Mouse (Mus musculus): Measurements from ENCODE around the gene Ghdc. TPM values are rescaled to one million over a fixed set of nuclear protein-coding genes. Genes with fewer than 3 reads are reported as not detected.

Gene Ghdc
- polyA plus RNA-seq, 1 experiment from 2014 or later = 3.8 TPM

DNA sequence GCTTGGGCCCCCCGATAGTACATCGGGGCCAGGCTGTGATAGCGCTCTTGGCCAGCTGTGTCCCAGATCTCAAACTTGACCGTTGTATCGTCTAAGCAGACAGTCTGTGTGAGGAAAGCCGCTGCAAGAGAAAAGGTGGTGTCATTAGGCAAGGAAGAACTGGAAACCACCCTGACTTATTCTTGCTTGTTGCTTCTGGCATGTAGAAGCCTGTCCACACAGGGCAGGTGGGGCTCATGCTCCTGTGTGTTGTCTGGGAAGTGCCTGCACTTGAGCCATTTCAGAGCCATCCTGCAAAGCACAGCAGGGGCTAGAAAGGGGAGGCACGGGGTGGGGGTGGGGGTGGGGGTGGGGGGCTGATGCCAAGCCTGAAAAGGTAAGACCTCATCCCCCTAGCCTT is 52.3 kb downstream of the Ghdc start:
- WGBS (ENCODE audit: insufficient replicate concordance) = 86% methylated on average over 7 of the region's 7 CpGs
- Histone ChIP-seq H3K4me2 (no peak overlapping the region), H3K4me3 (ENCODE audit: low read depth, low read length) (no peak overlapping the region), H3K27ac (ENCODE audit: low read depth, low read length) (no peak overlapping the region), H3K36me3 (ENCODE audit: control insufficient read depth, insufficient read depth, low read length) (peaks cover 16% of the 10 kb centered on the region), H3K27me3 (ENCODE audit: control insufficient read depth, insufficient read depth, low read length) (no peaks in the 10 kb centered on the region), H3K9ac (ENCODE audit: low read depth, low read length) (no peak overlapping the region), H3K9me3 (replicated peaks; ENCODE audit: control insufficient read depth, low read length) (no peaks in the 10 kb centered on the region), H3K4me1 (ENCODE audit: control insufficient read depth, insufficient read depth, low read length) (peaks cover 47% of the 10 kb centered on the region)
- no peak for ATAC-seq (replicated peaks; ENCODE audit: insufficient number of reproducible peaks, low FRiP score, low TSS enrichment)

DNA sequence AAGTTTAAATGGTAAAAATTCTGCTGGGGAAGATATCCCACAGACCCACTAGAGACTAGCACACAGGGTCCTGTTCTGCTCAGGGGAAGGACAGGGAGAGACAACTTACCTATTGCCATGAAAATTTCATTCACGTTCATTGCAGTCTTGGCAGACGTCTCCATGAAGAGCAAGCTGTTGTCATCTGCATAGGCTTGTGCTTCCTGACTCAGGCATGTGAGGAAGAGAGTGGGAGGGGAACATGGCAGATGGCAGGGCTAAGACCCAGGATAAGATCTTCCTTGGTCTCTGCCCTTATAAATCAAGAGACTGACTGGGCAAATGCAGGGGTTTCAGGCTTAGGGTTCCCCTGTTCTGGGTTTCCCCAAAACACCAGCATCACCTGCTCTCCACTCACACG is 54.1 kb downstream of the Ghdc start:
- no peak for ATAC-seq (replicated peaks; ENCODE audit: insufficient number of reproducible peaks, low FRiP score, low TSS enrichment)
- no peaks in the 10 kb centered on the region for H3K9me3 ChIP-seq (replicated peaks; ENCODE audit: control insufficient read depth, low read length)
- H3K27ac ChIP-seq (ENCODE audit: low read depth, low read length) = no peak overlapping the region
- WGBS (ENCODE audit: insufficient replicate concordance) = 85% methylated on average over 3 of the region's 3 CpGs
- H3K4me3 ChIP-seq (ENCODE audit: low read depth, low read length) = no peak overlapping the region
- H3K4me1 ChIP-seq (ENCODE audit: control insufficient read depth, insufficient read depth, low read length) = peaks cover 42% of the 10 kb centered on the region
- H3K9ac ChIP-seq (ENCODE audit: low read depth, low read length) = no peak overlapping the region
- no peak overlapping the region for H3K4me2 ChIP-seq
- peaks cover 16% of the 10 kb centered on the region for H3K36me3 ChIP-seq (ENCODE audit: control insufficient read depth, insufficient read depth, low read length)
- H3K27me3 ChIP-seq (ENCODE audit: control insufficient read depth, insufficient read depth, low read length) = no peaks in the 10 kb centered on the region

Other genes with a start within 250 kb of the Ghdc start
- 76.6 and 93.9 TPM in 2 replicates for gene Acly, start 243.0 kb downstream of the Ghdc start, polyA plus RNA-seq (2014; fragmentation: Nextera tagmentation; extraction: Ambion mirVana)
- 0.31 and 1.1 TPM in 2 replicates for gene Ttc25, start 225.3 kb downstream of the Ghdc start, polyA plus RNA-seq (2014; fragmentation: Nextera tagmentation; extraction: Ambion mirVana)
- gene Cnp, start 196.1 kb downstream of the Ghdc start, polyA plus RNA-seq (2014; fragmentation: Nextera tagmentation; extraction: Ambion mirVana) = 15.7 and 19.0 TPM in 2 replicates
- 65.4 and 66.9 TPM in 2 replicates for gene Nkiras2, start 151.7 kb downstream of the Ghdc start, polyA plus RNA-seq (2014; fragmentation: Nextera tagmentation; extraction: Ambion mirVana)
- 69.4 and 85.1 TPM in 2 replicates for gene Dnajc7, start 150.8 kb downstream of the Ghdc start, polyA plus RNA-seq (2014; fragmentation: Nextera tagmentation; extraction: Ambion mirVana)
- 0.14 and 0.25 TPM in 2 replicates for gene Zfp385c, start 78.5 kb downstream of the Ghdc start, polyA plus RNA-seq (2014; fragmentation: Nextera tagmentation; extraction: Ambion mirVana)
- 0.65 and 1.3 TPM in 2 replicates for gene Dhx58, start 66.7 kb downstream of the Ghdc start, polyA plus RNA-seq (2014; fragmentation: Nextera tagmentation; extraction: Ambion mirVana)
- gene Kat2a, start 58.5 kb downstream of the Ghdc start, polyA plus RNA-seq (2014; fragmentation: Nextera tagmentation; extraction: Ambion mirVana) = 36.7 and 37.9 TPM in 2 replicates
- 0.37 TPM in 1 of 2 replicates, not detected in the other for gene Hspb9, start 57.1 kb downstream of the Ghdc start, polyA plus RNA-seq (2014; fragmentation: Nextera tagmentation; extraction: Ambion mirVana)
- gene Rab5c, start 32.7 kb downstream of the Ghdc start, polyA plus RNA-seq (2014; fragmentation: Nextera tagmentation; extraction: Ambion mirVana) = 30.8 and 41.1 TPM in 2 replicates
- gene Kcnh4, start 11.0 kb downstream of the Ghdc start, polyA plus RNA-seq (2014; fragmentation: Nextera tagmentation; extraction: Ambion mirVana) = not detected in 2 replicates
- gene Hcrt, start 8.0 kb downstream of the Ghdc start, polyA plus RNA-seq (2014; fragmentation: Nextera tagmentation; extraction: Ambion mirVana) = not detected in 2 replicates
- gene Stat5b, start 79.8 kb upstream of the Ghdc start, polyA plus RNA-seq (2014; fragmentation: Nextera tagmentation; extraction: Ambion mirVana) = 26.4 and 32.0 TPM in 2 replicates
- gene Stat5a, start 88.4 kb upstream of the Ghdc start, polyA plus RNA-seq (2014; fragmentation: Nextera tagmentation; extraction: Ambion mirVana) = 5.6 and 5.9 TPM in 2 replicates
- 45.0 and 49.0 TPM in 2 replicates for gene Stat3, start 168.6 kb upstream of the Ghdc start, polyA plus RNA-seq (2014; fragmentation: Nextera tagmentation; extraction: Ambion mirVana)
- gene Cavin1, start 199.9 kb upstream of the Ghdc start, polyA plus RNA-seq (2014; fragmentation: Nextera tagmentation; extraction: Ambion mirVana) = 113 and 175 TPM in 2 replicates
- 57.1 and 62.2 TPM in 2 replicates for gene Atp6v0a1, start 238.5 kb upstream of the Ghdc start, polyA plus RNA-seq (2014; fragmentation: Nextera tagmentation; extraction: Ambion mirVana)